Mouse (Mus musculus) midbrain, embryonic 11.5 days (tissue): ENCODE data around the gene Ldhc. TPM values are rescaled to one million over a fixed set of nuclear protein-coding genes. Genes with fewer than 3 reads are reported as not detected.
A peak's percentile ranks its signal among the peaks of the same experiment; 100 is the strongest.

Source experiments
- ATAC-seq: fragments of 200-750 bp; cut with Nextera tagmentation; 2 replicates; pipeline ENCODE4 v1.8.0; 2017; ENCODE audit warnings: moderate TSS enrichment, moderate library complexity; ENCODE audit not compliant: low FRiP score
- DNase-seq: peaks from one replicate; pipeline ENCODE4 v3.0.0; 2015; ENCODE audit warnings: low spot score; ENCODE audit errors: missing footprints
- H3K27ac ChIP-seq: fragments of 300-500 bp; sonication (generic); 2 replicates; pipeline ENCODE4 v1.5.1; 2014; ENCODE audit warnings: low read depth, low read length
- H3K27me3 ChIP-seq: fragments of 300-500 bp; sonication (generic); 2 replicates; pipeline ENCODE4 v1.6.1; 2014; ENCODE audit warnings: mild to moderate bottlenecking, low read length, moderate library complexity, mixed read lengths; ENCODE audit not compliant: control insufficient read depth, insufficient read depth
- H3K36me3 ChIP-seq: fragments of 300-500 bp; sonication (generic); 2 replicates; pipeline ENCODE4 v1.6.1; 2014; ENCODE audit warnings: mild to moderate bottlenecking, low read length, moderate library complexity, mixed read lengths; ENCODE audit not compliant: control insufficient read depth, insufficient read depth
- H3K4me1 ChIP-seq: fragments of 300-500 bp; sonication (generic); 2 replicates; pipeline ENCODE4 v1.6.1; 2014; ENCODE audit warnings: low read length; ENCODE audit not compliant: control insufficient read depth, insufficient read depth
- H3K4me2 ChIP-seq: fragments of 300-500 bp; sonication (generic); 2 replicates; pipeline ENCODE4 v1.6.1; 2014; ENCODE audit warnings: mild to moderate bottlenecking, moderate library complexity
- H3K4me3 ChIP-seq: fragments of 300-500 bp; sonication (generic); 2 replicates; pipeline ENCODE4 v1.5.1; 2014; ENCODE audit warnings: low read depth, low read length
- H3K9ac ChIP-seq: fragments of 300-500 bp; sonication (generic); 2 replicates; pipeline ENCODE4 v1.6.1; 2014; ENCODE audit warnings: low read length
- H3K9me3 ChIP-seq: fragments of 300-500 bp; sonication (generic); 2 replicates; pipeline ENCODE4 v1.6.1; 2016; ENCODE audit warnings: low read length; ENCODE audit not compliant: control insufficient read depth
- WGBS: fragments of 180-500 bp; shearing (Covaris S2); extraction: QIAGEN DNeasy Blood & Tissue Kit; methylation state at CpG from one replicate; pipeline ENCODE4 v1.1.7; 2014; 5-methylcytosine and 5-hydroxymethylcytosine counted together
- polyA plus RNA-seq: library from polyadenylated mRNA; unstranded; fragments of >200 nt; fragmentation: Nextera tagmentation; extraction: Ambion mirVana; gene quantifications from 2 replicates; pipeline ENCODE4 v1.2.1, GENCODE M21; 2014

The Ldhc gene
- polyA plus RNA-seq, 1 experiment from 2014 or later: not detected

DNA sequence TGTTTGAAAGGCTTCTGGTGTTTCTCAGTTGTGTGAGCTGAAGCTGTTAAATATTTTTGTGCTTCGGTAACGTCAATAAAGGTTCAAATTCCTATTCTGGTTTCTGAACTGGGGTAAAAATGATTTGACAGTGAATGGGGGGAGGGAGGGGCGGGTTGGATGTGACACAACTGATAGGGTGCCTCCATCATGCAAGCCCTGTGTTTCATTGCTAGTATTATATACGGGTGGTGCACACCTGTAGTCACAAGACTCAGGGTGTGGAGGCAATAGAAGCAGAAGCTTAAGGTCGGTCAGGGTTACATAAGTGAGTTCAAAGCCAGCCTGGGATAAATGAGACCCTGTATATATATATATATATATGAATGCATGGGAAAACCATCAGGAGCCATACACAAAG lies 21.1 kb upstream of the Ldhc start:
- WGBS: 74% methylated on average over 5 of the region's 5 CpGs
- Histone ChIP-seq H3K4me2 (no peak overlapping the region), H3K27ac (no peak overlapping the region), H3K27me3 (no peaks in the 10 kb centered on the region), H3K4me1 (peaks cover 12% of the 10 kb centered on the region), H3K36me3 (no peaks in the 10 kb centered on the region), H3K9ac (no peak overlapping the region), H3K4me3 (no peak overlapping the region), H3K9me3 (no peaks in the 10 kb centered on the region)
- ATAC-seq: no peak
- DNase-seq: no peak

DNA sequence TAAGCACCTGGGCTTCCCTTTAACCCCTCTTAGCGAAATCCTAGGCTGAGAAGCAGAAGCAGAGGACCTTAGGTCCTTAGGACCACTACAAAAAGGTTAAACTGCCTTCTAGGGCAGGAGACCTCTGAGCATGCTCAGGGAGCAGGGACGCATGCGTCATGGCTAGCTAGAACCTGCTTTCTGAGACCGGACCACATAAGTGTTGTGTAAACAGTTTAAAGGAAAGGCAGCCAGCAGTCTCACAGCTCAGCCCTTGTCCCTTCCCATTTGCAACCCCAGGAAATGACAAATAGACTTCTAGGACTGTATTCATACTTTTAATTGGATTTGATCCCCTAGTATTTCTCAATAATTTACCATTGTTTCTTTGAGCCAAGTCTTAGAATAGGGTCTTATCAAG lies 20.7 kb upstream of the Ldhc start:
- 44% methylated on average over 4 of the region's 4 CpGs for WGBS
- Histone ChIP-seq H3K4me1 (peaks cover 16% of the 10 kb centered on the region), H3K36me3 (no peaks in the 10 kb centered on the region), H3K9me3 (no peaks in the 10 kb centered on the region), H3K9ac (no peak overlapping the region), H3K4me2 (no peak overlapping the region), H3K4me3 (no peak overlapping the region), H3K27me3 (no peaks in the 10 kb centered on the region), H3K27ac (no peak overlapping the region)
- DNase-seq (no peak), ATAC-seq (no peak)

DNA sequence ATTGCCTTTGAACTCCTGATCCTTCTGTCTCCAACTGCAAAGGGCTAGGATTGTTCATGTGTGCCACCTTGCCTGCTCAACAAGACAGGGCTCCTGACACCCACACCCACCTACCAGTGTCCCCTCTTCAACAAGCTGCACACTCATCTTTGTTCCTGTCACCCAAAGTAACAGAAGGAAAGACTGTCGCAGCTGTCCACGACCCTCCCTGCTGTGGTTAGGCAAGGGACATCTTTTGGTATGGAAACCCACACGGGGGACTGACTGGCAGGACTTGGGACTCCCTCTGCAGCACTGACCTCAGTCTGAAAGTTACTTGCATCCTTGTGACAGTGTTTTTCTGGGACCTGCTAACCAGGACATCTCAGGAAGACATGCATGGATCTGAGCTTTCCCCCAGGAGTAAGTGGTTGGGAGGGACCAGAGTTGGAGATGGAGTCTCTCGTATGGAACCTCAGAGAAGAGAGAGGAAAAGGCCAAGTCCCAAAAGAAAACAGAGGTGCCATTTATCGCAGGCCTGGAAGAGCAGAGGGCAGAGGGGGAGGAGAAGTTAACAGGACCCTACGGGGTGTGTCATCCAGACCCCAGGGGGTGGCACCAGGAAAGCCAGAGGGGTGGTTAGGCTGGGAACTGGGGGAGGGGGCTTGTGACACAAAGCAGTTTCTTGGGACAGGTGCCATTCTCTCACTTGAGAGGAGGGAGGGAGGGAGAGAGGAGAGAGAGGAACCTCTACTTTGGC lies 20.0 kb upstream of the Ldhc start, which contains the start of gene Ldha:
TSS of gene Ldha (plus strand) at position 689 of the 739 bp plus-strand sequence.
- no peaks in the 10 kb centered on the region for H3K36me3 ChIP-seq
- no peaks in the 10 kb centered on the region for H3K9me3 ChIP-seq
- DNase-seq (no peak), ATAC-seq (no peak)
- H3K4me2 ChIP-seq: no peak within 1 kb of the TSS
- H3K27ac ChIP-seq: no peak within 1 kb of the TSS
- WGBS: 27% methylated on average over 6 of the region's 6 CpGs
- no peak within 1 kb of the TSS for H3K9ac ChIP-seq
- H3K4me1 ChIP-seq: peaks cover 16% of the 10 kb centered on the region
- no peaks in the 10 kb centered on the region for H3K27me3 ChIP-seq
- H3K4me3 ChIP-seq: no peak within 1 kb of the TSS

DNA sequence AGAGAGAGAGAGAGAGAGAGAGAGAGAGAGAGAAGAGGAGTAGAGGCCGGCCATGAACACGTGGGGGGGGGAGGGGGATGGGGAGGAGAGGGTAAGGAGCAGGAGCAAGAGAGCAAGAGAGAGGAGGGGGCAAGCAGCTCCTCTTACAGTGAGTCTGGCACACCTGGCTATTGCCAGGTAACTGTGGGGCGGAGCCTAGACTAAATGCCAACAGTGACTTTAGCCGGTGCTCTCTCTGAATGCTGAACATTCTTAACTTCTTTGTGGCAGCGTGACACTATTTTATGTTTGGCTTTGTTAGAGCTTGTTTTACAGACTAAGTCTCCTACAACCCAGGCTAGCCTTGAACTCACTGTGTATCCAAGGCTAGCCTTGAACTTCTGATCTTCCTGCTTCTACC lies 18.7 kb upstream of the Ldhc start:
- Histone ChIP-seq H3K4me2 (no peak overlapping the region), H3K4me1 (peaks cover 23% of the 10 kb centered on the region), H3K36me3 (no peaks in the 10 kb centered on the region), H3K27ac (no peak overlapping the region), H3K4me3 (no peak overlapping the region), H3K27me3 (no peaks in the 10 kb centered on the region), H3K9ac (no peak overlapping the region), H3K9me3 (no peaks in the 10 kb centered on the region)
- 34% methylated on average over 5 of the region's 5 CpGs for WGBS
- DNase-seq: no peak
- ATAC-seq: no peak

DNA sequence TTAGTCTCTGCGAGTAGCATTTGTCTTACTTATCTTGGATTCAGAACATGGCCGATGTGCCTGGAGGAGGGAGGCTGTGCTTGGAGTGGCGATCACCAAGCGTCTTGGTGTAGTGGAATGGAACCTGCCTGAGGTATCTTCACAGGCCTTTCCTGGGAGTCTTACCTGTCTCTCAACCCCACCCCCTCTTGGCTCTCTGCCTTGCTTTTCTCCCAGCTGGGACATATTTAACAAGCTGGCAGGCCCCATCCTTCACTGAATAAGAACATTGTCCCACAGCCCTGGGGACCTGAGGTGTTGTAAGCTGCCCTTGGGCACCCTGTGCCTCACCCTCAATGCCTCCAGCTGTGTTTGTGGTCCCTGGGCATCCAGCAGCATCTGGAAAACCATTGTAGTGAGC lies 17.4 kb upstream of the Ldhc start:
- H3K27ac ChIP-seq: no peak overlapping the region
- H3K4me1 ChIP-seq: peaks cover 19% of the 10 kb centered on the region
- H3K4me3 ChIP-seq: no peak overlapping the region
- H3K4me2 ChIP-seq: no peak overlapping the region
- no peak overlapping the region for H3K9ac ChIP-seq
- H3K9me3 ChIP-seq: no peaks in the 10 kb centered on the region
- H3K27me3 ChIP-seq: no peaks in the 10 kb centered on the region
- WGBS: 80% methylated on average over 4 of the region's 4 CpGs
- peaks cover under 1% of the 10 kb centered on the region; the same call in 1 of the 2 replicates for H3K36me3 ChIP-seq
- ATAC-seq (no peak), DNase-seq (no peak)

DNA sequence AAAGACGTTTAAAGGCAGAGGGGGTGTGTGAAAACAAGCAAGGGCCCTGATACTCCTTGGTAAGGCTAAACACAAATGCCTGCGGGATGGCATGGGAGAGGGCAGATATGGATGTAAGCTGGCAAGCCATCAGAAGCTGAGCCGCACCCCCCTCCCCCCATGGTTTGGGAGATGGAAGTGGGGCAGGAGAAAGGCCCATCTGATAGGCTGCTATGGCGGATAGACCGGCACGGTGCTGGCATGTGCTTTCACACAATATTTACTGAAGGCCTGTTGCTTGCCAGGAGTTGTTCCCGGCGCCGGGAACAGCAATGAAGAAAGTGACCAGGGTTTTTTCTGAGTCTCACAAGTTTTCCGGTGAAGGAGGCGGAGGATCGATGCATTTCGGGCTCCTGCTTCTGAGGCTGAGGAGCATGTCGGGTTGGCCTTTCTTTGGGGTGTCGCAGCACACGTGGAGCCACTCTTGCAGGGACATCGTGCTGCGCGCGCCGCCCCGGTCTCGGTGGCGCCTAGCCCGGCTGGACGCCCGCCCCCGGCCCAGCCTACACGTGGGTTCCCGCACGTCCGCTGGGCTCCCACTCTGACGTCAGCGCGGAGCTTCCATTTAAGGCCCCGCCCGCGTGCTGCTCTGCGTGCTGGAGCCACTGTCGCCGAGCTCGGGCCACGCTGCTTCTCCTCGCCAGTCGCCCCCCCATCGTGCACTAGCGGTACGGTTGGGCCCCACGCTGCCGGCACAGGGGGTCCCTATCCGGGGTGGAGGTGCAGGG lies 15.6 kb upstream of the Ldhc start:
- ATAC-seq (peak; percentile 93), DNase-seq (peak; percentile 99)
- under 1% methylated on average over 51 of the region's 51 CpGs for WGBS
- H3K4me3 ChIP-seq: peak overlapping the region; percentile 89
- H3K27me3 ChIP-seq: no peaks in the 10 kb centered on the region
- peaks cover 13% of the 10 kb centered on the region for H3K4me1 ChIP-seq
- peak overlapping the region; percentile 93 for H3K9ac ChIP-seq
- peaks cover 12% of the 10 kb centered on the region for H3K36me3 ChIP-seq
- peak overlapping the region; percentile 61 for H3K27ac ChIP-seq
- H3K9me3 ChIP-seq: no peaks in the 10 kb centered on the region
- peak overlapping the region; percentile 93 for H3K4me2 ChIP-seq

DNA sequence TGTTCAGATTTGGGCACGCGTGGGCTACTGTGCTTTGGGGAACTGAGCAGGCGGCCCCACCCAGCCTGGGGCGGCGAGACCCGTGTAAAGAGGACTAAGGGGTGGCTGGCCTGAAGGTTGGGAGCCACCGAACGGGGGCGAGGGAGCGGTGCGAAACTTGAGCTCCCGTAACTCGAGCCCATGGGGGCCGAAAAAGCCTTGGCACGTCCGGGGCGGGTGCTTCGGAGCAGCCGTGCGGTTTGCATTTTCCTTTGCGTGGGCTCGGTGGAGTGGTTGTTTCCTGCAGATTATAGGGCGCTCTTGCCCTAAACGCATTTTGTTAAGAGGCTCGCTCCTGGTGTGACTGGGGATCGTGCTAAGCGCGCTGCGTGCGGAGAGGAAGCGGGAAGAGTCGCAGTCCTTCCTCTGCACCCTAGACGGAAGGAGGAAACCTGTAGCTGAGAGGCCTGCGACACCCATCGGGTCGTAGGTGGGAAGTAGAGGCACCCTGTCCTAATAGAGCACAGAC lies 15.0 kb upstream of the Ldhc start:
- ATAC-seq (peak; percentile 17; the same call in 1 of the 2 replicates), DNase-seq (peak; percentile 96)
- Histone ChIP-seq H3K4me2 (peak overlapping the region; percentile 93), H3K4me3 (peak overlapping the region; percentile 89), H3K4me1 (peaks cover 13% of the 10 kb centered on the region), H3K9ac (peak overlapping the region; percentile 93), H3K27ac (peak overlapping the region; percentile 61), H3K9me3 (no peaks in the 10 kb centered on the region), H3K36me3 (peaks cover 12% of the 10 kb centered on the region), H3K27me3 (no peaks in the 10 kb centered on the region)
- WGBS: under 1% methylated on average over 36 of the region's 36 CpGs

DNA sequence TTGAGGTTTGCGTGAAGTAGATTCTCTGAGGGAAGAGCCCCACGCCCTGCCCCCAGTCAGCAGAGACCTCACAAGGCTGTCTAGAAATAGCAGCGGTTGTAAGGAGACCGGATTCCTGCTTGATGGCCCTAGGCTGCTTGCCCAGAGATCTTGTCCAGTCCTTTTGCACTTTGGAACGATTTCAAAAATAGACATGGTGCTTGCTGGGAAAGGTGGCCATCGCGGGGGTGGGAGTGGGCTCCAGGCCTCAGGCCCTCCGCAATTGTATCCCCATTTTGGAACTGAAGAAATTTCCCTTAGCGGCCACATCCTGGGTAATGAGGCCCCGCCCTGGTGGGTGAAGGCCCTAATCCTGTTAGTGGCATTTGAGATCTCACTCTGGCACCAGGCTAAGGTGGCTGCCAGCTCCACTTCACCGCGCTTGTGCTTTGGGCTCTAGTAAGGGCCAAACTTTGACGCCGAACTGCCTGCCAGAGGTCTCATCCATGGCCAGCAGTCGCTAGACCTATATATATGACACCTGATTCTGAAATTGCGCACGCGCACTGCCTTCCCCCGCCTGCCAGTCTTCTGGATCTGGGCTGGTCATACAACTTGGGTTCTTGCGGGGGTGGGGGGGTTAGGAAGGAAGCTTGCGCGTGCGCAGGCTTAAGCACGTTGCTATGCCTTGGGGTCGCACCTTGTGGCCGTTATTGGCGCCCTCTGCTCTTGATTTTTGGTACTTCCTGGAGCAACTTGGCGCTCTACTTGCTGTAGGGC lies 14.3 kb upstream of the Ldhc start:
- peaks cover 15% of the 10 kb centered on the region for H3K36me3 ChIP-seq
- H3K27ac ChIP-seq: peak overlapping the region; percentile 61; the same call in 1 of the 2 replicates
- WGBS: under 1% methylated on average over 28 of the region's 28 CpGs
- DNase-seq (peak; percentile 95), ATAC-seq (peak; percentile 33)
- peak overlapping the region; percentile 89 for H3K4me3 ChIP-seq
- H3K27me3 ChIP-seq: no peaks in the 10 kb centered on the region
- peak overlapping the region; percentile 93 for H3K9ac ChIP-seq
- H3K9me3 ChIP-seq: no peaks in the 10 kb centered on the region
- H3K4me2 ChIP-seq: peak overlapping the region; percentile 93
- H3K4me1 ChIP-seq: peaks cover 13% of the 10 kb centered on the region
